Mouse (Mus musculus) intestine, embryonic 16.5 days (tissue): ENCODE results near the gene Nifk. TPM values are rescaled to one million over a fixed set of nuclear protein-coding genes. Genes with fewer than 3 reads are reported as not detected.

Experiments used
- ATAC-seq: fragments of 200-750 bp; cut with Nextera tagmentation; 2 replicates; pipeline ENCODE4 v1.8.0; 2017; ENCODE audit warnings: moderate TSS enrichment, moderate library complexity
- H3K27ac ChIP-seq: fragments of 300-500 bp; sonication (generic); 2 replicates; pipeline ENCODE4 v1.5.1; 2014; ENCODE audit warnings: mild to moderate bottlenecking, low read length
- H3K27me3 ChIP-seq: fragments of 300-500 bp; sonication (generic); replicated peaks from 2 replicates; pipeline ENCODE4 v1.6.1; 2014; ENCODE audit warnings: low read length, control low read depth, mixed read lengths; ENCODE audit not compliant: control insufficient read depth, insufficient read depth
- H3K36me3 ChIP-seq: fragments of 300-500 bp; sonication (generic); 2 replicates; pipeline ENCODE4 v1.6.1; 2014; ENCODE audit warnings: low read length, control low read depth; ENCODE audit not compliant: control insufficient read depth, insufficient read depth
- H3K4me1 ChIP-seq: fragments of 300-500 bp; sonication (generic); 2 replicates; pipeline ENCODE4 v1.6.1; 2014; ENCODE audit warnings: low read length, control low read depth, mixed read lengths; ENCODE audit not compliant: control insufficient read depth, insufficient read depth
- H3K4me2 ChIP-seq: fragments of 300-500 bp; sonication (generic); 2 replicates; pipeline ENCODE4 v1.6.1; 2014; ENCODE audit warnings: low read depth, low read length, control low read depth
- H3K4me3 ChIP-seq: fragments of 300-500 bp; sonication (generic); 2 replicates; pipeline ENCODE4 v1.5.1; 2014; ENCODE audit warnings: mild to moderate bottlenecking, low read length
- H3K9ac ChIP-seq: fragments of 300-500 bp; sonication (generic); 2 replicates; pipeline ENCODE4 v1.6.1; 2014; ENCODE audit warnings: low read depth, low read length
- H3K9me3 ChIP-seq: fragments of 300-500 bp; sonication (generic); 2 replicates; pipeline ENCODE4 v1.6.1; 2016; ENCODE audit warnings: low read length, control low read depth; ENCODE audit not compliant: control insufficient read depth
- WGBS: fragments of 180-500 bp; shearing (Covaris S2); extraction: QIAGEN DNeasy Blood & Tissue Kit; methylation state at CpG from one replicate; pipeline ENCODE4 v1.1.7; 2014; 5-methylcytosine and 5-hydroxymethylcytosine counted together
- polyA plus RNA-seq: library from polyadenylated mRNA; unstranded; fragments of >200 nt; fragmentation: Nextera tagmentation; extraction: Ambion mirVana; gene quantifications from 2 replicates; pipeline ENCODE4 v1.2.1, GENCODE M21; 2015

Nifk gene
- 74.1 and 81.6 TPM in 2 replicates for polyA plus RNA-seq

DNA sequence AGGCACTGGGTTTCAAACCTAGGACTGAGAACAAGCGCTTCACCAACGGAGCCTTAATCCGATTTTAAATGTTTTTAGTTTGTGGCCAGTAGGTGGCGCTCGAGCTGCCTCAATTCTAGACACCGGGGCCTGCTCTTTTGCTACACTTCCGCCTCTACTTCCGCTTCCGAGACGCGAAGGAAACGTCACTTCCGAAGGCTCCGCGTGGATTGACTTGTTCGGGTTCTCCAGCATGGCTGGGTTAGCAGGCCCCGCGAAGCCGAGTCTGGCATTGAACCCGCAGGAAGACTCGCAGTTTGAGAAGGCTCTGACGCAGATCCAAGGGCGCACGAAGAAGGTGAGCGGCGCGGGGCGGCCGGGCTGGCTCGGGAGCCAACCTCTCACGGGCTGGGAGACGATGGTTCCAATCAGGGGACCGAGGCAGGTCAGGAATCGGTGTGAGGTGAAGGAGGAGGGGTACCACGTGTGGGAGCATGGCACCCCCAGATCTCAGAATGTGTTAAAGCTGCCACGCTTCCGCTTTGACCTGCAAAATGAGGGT is at the start of gene Nifk:
Nifk (plus strand) TSS at position 179 of the 541 bp plus-strand sequence.
- ATAC-seq = peak; percentile 95
- WGBS = under 1% methylated on average over 37 of the region's 37 CpGs
- H3K4me2 ChIP-seq = peak within 1 kb of the TSS; percentile 69
- H3K9ac ChIP-seq = peak within 1 kb of the TSS; percentile 82
- H3K9me3 ChIP-seq = no peaks in the 10 kb centered on the region
- peaks cover 6% of the 10 kb centered on the region for H3K4me1 ChIP-seq
- H3K27ac ChIP-seq = no peak within 1 kb of the TSS
- peak within 1 kb of the TSS; percentile 66 for H3K4me3 ChIP-seq
- 0 out of 2 replicates have a peak, but pooled peaks cover 5% of the 10 kb centered on the region for H3K36me3 ChIP-seq
- H3K27me3 ChIP-seq = no peaks in the 10 kb centered on the region

DNA sequence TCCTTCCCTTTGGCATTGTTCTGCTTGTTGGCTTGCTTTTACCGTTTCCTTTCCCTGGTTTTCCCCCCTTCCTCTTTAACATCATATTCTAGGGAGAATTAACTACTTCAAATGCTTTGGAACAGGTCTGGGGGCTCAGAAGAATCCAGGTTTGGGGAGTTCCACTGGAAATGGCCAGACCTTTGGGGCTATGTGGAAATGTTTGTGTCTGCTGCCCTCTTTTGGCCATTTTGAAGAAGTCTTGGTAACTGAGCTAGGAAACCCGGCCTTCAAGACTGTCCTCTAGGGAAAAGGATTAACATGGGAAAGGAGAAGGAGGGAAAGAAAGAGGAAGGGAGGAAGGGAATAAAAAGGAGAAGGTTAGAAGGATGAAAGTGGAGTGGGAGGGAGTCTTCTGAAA is 46.5 kb upstream of the Nifk start:
- no peak for ATAC-seq
- Histone ChIP-seq H3K4me3 (no peak overlapping the region), H3K27me3 (no peaks in the 10 kb centered on the region), H3K4me1 (no peaks in the 10 kb centered on the region), H3K9me3 (no peaks in the 10 kb centered on the region), H3K27ac (no peak overlapping the region), H3K9ac (no peak overlapping the region), H3K4me2 (no peak overlapping the region), H3K36me3 (no peaks in the 10 kb centered on the region)
- WGBS = 7% methylated on average over 2 of the region's 2 CpGs

DNA sequence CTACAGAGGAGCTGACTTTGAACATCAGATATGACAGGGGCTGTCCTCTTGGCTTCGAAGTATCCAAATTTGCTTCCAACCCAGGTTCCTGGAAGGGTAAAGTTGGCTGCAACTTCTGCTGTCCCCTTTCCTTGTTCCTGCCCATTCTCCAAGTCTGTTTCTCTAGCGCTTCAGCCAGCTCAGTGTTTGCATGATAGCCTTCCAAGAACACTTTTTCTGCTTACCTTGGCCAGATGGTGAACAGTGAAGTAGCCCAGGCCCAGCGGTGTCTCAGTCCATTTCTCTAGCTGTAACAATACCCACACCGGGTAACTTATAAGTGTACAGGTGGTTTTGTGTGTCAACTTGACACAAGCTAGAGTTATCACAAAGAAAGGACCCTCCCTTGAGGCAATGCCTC is 29.3 kb upstream of the Nifk start:
- H3K27me3 ChIP-seq = no peaks in the 10 kb centered on the region
- ATAC-seq = no peak
- no peak overlapping the region for H3K27ac ChIP-seq
- WGBS = 88% methylated on average over 4 of the region's 4 CpGs
- H3K4me3 ChIP-seq = no peak overlapping the region
- H3K9me3 ChIP-seq = no peaks in the 10 kb centered on the region
- no peaks in the 10 kb centered on the region for H3K36me3 ChIP-seq
- no peak overlapping the region for H3K9ac ChIP-seq
- H3K4me1 ChIP-seq = no peaks in the 10 kb centered on the region
- no peak overlapping the region for H3K4me2 ChIP-seq

DNA sequence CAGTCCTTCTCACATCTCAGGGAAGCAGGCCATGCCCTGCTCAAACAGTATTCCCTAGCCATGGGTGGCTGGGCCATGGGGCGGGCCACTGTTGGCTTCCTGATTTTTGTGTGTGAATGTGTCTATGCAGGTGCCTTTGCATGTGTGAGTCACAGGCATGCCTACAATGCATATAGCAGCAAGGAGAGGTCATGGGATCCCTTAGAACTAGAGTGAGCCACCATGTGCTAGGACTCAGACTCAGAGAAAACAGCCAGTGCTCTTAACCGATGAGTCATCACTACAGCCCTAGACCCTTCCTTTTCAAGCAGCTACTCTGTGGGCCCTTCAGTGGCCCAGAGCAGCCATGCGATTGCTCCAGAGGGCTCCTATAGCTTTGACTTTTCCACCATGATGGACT is 27.4 kb upstream of the Nifk start:
- no peak overlapping the region for H3K27ac ChIP-seq
- WGBS = 92% methylated on average over 3 of the region's 3 CpGs

DNA sequence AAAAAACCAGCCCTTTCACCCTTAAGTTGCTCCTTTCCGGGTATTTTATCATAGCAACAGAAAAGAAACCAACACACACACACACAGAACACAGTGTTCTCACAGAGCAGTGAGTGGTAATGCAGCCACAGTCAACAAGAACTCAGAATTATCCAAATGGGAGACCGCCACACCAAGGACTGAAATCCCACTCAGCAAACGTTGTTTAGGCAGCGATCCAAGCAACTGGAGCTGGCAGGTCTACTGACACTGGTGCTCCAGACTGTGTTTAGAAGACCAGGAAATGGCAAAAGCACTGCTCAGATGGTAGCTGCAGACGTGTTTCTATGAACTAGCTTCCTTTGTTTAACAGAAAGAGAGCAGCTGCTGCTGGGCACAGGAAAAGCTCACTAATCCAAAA is 26.8 kb upstream of the Nifk start:
- H3K4me1 ChIP-seq = no peaks in the 10 kb centered on the region
- no peak overlapping the region for H3K9ac ChIP-seq
- peak overlapping the region; percentile 9; the same call in 1 of the 2 replicates for H3K27ac ChIP-seq
- no peak for ATAC-seq
- H3K27me3 ChIP-seq = no peaks in the 10 kb centered on the region
- H3K4me3 ChIP-seq = no peak overlapping the region
- no peak overlapping the region for H3K4me2 ChIP-seq
- peaks cover 4% of the 10 kb centered on the region for H3K36me3 ChIP-seq
- WGBS = 64% methylated on average over 5 of the region's 5 CpGs
- H3K9me3 ChIP-seq = no peaks in the 10 kb centered on the region

More for the DNA sequence above, 27.4 kb upstream of the Nifk start:
- Histone ChIP-seq H3K4me2 (no peak overlapping the region), H3K36me3 (peaks cover 4% of the 10 kb centered on the region), H3K27me3 (no peaks in the 10 kb centered on the region), H3K4me1 (no peaks in the 10 kb centered on the region), H3K9me3 (no peaks in the 10 kb centered on the region), H3K9ac (no peak overlapping the region), H3K4me3 (no peak overlapping the region)
- no peak for ATAC-seq

DNA sequence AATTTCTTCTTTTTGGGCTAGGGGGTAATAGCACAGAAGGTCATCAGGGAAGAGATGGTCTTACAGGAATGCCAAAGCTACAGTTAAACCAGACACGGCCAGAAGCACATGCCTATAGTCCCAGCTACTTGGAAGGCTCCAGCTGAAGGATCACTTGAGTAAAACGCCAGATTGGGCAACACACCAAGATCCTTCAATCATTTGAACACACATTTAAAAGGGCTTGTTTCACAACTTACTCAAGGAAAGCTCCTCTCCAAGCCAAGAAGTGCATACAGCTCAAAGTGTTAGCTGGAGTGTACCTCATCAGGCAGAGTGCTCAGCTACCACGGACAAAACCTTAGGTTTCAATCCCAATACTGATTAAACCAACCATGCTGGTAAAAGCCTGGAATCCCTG is 25.0 kb upstream of the Nifk start:
- peaks cover 11% of the 10 kb centered on the region for H3K36me3 ChIP-seq
- no peak overlapping the region for H3K4me3 ChIP-seq
- ATAC-seq = no peak
- 79% methylated on average over 3 of the region's 3 CpGs for WGBS
- H3K27ac ChIP-seq = no peak overlapping the region
- H3K4me2 ChIP-seq = no peak overlapping the region
- H3K27me3 ChIP-seq = no peaks in the 10 kb centered on the region
- no peaks in the 10 kb centered on the region for H3K9me3 ChIP-seq
- H3K4me1 ChIP-seq = no peaks in the 10 kb centered on the region
- no peak overlapping the region for H3K9ac ChIP-seq

DNA sequence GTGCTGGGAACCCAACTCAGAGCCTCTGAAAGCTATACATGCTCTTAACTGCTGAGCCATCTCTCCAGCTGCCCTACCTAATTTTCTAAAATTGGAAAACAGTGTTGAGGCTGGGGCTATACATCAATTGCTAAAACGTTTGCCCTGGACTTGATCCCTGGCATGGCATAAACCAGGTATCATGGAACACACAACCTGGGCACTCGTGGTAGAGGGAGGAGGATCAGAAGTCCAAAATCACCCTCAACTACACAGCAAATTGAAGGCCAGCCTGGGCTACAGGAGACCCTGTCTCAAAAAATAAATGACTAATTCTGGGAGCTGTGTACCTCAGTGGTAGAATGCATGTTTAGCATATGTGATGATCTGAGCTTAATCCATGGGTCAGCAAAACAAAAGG is 23.9 kb upstream of the Nifk start:
- Histone ChIP-seq H3K27ac (no peak overlapping the region), H3K4me3 (no peak overlapping the region), H3K9ac (no peak overlapping the region), H3K4me1 (no peaks in the 10 kb centered on the region), H3K4me2 (no peak overlapping the region), H3K27me3 (no peaks in the 10 kb centered on the region), H3K36me3 (peaks cover 16% of the 10 kb centered on the region), H3K9me3 (no peaks in the 10 kb centered on the region)
- ATAC-seq = no peak
- WGBS = 87% methylated on average over 2 of the region's 2 CpGs

DNA sequence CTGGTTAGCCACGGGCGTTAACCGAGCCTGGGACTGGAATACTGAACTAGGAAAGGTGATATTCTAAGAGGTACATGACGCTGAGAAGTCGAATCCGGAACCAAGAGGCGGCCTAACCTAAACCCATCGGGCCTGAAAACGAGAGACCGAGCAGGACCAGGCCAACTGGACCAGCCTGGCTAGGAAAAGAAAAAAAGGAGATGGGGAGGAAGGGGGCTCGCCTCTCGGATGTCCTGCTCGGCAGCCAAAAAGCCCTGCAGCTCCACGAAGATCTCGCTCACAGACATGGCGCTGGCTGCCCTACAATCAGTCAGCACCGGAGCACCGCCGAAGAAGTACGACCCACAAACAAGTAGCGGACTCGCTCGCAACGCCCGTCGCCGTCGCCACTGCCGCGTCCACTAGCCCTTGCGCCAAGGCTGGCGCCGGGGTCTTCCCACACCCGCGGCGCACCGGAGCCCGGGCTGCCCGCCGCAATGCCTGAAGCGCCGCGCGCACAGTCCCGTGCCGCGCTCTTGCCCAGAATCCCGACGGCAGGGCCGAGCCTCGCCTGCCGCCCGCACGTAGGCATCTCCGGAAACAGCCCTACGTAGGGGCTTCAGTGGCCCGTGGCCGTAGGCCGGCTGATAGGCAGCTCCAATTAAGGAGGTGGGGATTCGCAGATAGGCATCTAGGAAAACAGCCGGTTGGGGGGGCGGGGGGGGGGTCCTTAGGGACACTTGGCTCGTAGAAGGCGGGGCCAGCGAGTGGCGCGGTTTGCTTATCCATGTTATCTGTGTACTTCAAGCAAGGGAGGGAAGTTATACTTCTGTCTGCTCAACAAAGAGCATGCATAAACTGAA is 10.6 kb upstream of the Nifk start:
- H3K9me3 ChIP-seq = no peaks in the 10 kb centered on the region
- peak overlapping the region; percentile 79 for H3K4me3 ChIP-seq
- no peaks in the 10 kb centered on the region for H3K27me3 ChIP-seq
- H3K4me1 ChIP-seq = peaks cover 7% of the 10 kb centered on the region
- peaks cover 4% of the 10 kb centered on the region; the same call in 1 of the 2 replicates for H3K36me3 ChIP-seq
- peak overlapping the region; percentile 85 for H3K9ac ChIP-seq
- H3K4me2 ChIP-seq = peak overlapping the region; percentile 58
- H3K27ac ChIP-seq = peak overlapping the region; percentile 95
- under 1% methylated on average over 67 of the region's 67 CpGs for WGBS
- ATAC-seq = peak; percentile 99

DNA sequence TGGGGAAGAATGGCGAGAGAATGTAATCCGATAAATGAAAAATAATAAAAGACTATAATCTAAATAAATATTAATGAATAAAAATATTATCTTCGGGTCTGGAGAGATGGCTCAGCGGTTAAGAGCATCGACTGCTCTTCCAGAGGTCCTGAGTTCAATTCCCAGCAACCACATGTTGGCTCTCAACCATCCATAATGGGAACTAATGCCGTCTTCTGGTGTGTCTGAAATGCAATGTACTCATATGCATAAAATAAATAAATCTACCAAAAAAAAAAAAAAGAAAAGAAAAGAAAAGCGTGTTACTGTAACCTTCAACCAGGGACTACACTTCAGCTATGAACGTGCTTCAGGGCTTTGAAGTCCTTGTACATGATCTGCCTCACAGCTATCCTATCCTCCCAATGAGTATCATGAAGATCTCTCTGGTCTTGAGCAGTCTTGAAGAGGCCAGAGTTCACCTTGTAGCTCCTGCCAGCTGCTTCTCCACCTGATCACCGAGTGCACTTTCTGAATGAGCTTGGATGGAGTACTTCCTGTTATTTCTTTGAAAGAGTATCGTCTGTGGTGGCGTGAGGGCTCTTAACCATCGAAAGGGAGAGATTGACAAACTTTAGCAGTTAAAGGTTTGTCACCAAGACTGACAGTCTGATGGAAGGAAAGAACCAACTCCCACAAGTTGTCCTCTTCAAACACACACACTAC is 9.9 kb upstream of the Nifk start, which contains the start of gene Tsn:
Tsn (minus strand) TSS at position 118 of the 705 bp plus-strand sequence.
- H3K4me3 ChIP-seq = peak within 1 kb of the TSS; percentile 79
- 48% methylated on average over 12 of the region's 12 CpGs for WGBS
- H3K4me1 ChIP-seq = peaks cover 7% of the 10 kb centered on the region
- peak within 1 kb of the TSS; percentile 95 for H3K27ac ChIP-seq
- H3K9ac ChIP-seq = peak within 1 kb of the TSS; percentile 85
- peaks cover 2% of the 10 kb centered on the region; the same call in 1 of the 2 replicates for H3K36me3 ChIP-seq
- H3K4me2 ChIP-seq = peak within 1 kb of the TSS; percentile 58
- H3K27me3 ChIP-seq = no peaks in the 10 kb centered on the region
- no peaks in the 10 kb centered on the region for H3K9me3 ChIP-seq
- peak; percentile 29 for ATAC-seq
